Mouse (Mus musculus) erythroblast, adult 5-6 weeks (primary cell): ENCODE measurements around the gene Hba-a1. TPM values are rescaled to one million over a fixed set of nuclear protein-coding genes. Genes with fewer than 3 reads are reported as not detected.
"Not testable (repeated sequence)": the region's sequence is repeated elsewhere in the genome, so short reads cannot be mapped to it uniquely, and the experiment has no call there.

Experiments used
- ATAC-seq: replicated peaks from 2 replicates; pipeline ENCODE4 v1.8.0; 2016; ENCODE audit warnings: moderate number of reproducible peaks, mild to moderate bottlenecking, moderate TSS enrichment, inconsistent platforms; ENCODE audit not compliant: poor library complexity, low FRiP score, severe bottlenecking
- total RNA-seq, 2 experiments: library from RNA; stranded (forward) in 1 of 2; stranded (reverse) in 1 of 2; fragments of 150-400 nt in 1 of 2; fragments of 200-764, 138-1000 nt in 1 of 2; gene quantifications; 2 replicates each; pipeline versions ENCODE4 v1.2.3 to v1.2.4; 2015 to 2017; ENCODE audit warnings: low replicate concordance in 2 of 2

Hba-a1 gene
- total RNA-seq, 2 experiments from 2014 or later = 24,674 to 59,368 TPM

GRCm38 (mm10) chr11:32256566-32256965, 26.7 kb upstream of the Hba-a1 start:
- peak; percentile 5; the same call in 1 of the 2 replicates for ATAC-seq

DNA sequence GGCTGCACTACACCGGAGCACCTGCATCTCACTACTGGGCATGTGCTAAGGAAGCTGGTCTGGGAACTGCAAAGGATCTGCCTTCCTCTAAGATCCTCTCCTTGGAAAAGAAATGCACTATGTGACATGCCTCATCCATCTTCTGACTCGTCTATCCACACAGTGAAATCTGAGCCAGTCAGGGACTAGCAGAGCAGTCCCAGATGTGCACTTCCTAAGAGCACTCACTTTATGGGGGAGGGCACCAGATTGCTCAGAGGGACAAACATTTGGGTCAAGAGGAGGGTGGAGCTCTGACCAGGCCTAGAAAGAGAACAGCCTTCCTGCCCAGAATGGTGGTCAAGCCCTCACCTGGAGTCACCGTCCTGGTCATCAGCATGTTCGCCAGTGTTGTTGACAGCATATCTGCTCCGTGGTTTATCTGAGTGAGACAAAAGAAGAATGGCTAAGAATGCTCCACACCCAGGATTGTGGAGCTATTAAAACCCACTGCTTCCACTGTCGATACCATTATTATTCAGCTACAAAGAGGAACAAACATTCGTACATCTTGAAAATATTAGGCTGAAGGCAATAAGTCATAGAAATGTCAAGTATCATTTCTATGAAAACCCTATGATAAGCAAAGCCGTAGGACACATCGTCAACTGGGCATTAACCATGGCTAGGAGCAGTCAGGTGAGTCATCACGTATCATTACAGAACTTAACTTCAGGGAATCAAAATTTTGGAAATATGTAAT, 20.5 kb upstream of the Hba-a1 start:
- no peak for ATAC-seq

DNA sequence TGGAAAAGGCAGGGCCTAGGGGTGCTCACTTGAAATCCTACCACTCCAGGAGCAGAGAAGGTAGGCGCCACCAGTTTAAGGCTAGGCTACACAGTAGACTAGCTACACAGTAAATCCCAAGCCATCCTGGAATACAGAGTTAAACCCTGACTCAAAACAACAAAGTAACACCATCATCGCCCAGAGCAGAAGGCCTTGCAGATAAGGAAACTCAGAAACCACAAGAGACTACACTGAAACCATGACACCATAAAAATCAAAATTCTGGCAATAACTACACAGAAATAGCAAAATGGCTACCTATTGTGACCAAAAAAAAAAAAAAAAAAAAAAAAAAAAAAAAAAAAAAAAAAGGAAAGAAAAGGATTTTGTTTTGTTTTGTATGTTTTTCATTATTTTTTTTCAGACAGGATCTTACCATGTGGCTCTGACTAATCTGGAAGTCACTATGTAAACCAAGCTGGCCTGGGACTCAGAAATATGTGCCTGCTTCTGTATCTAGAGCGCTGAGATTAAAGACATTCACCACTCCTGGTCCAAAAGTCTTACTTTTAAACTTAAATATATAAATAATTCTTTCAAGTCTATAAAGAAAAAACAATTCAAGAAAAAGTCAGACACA, 18.1 kb upstream of the Hba-a1 start:
- ATAC-seq = peak; percentile 59

DNA sequence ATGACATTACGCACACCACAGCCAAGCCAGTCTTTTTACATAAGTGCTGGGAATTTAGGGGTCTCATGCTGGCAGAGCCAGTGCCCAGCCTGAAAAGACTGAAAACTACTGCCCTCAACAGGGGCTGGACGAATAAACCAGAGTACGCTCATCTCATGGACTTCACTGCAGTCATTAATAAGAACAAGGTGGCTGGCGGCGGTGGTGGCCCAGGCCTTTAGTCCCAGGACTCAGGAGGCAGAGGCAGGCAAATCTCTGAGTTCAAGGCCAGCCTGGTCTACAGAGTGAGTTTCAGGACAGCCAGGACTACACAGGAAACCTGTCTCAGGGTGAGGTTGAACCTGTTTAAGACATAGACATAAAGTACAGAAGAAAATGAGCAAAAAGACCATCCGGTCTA, 17.1 kb upstream of the Hba-a1 start:
- ATAC-seq = no peak

- ATAC-seq = no peak
These were observed 16.5 kb upstream of the Hba-a1 start for GRCm38 (mm10) chr11:32266776-32267175.

DNA sequence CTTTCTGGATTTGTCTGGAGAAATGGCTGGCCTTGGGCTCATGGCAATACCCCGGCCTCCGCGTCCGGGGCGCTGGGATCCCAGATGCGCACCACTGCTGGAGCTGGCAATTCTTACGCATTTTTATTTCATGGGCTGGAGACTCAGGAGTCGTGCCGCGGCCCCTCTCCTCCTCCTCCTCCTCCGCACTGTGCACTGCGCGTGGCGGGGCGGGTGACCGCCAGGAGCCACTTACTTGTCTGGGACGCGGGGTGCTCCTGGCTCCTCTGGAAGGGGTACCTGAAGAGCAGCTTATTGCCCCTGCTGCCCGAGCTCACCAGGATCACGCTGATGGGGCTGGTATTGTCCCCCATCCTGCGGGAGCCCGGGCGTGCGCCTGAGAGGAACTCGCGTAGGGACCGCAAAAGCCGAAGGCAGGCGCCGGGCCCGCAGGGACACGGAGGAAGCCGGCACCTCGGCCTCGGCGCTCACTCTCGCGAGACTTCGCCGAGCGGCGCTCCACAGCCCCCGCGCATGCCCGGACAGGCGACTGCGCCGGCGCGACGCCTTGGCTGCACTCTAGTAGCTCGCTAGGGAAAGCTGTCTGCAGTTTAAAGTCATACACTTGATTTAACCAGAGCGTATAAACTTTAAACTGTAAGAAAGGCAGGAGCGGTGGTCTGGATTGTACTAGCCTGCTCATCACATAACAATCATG, 16.0 kb upstream of the Hba-a1 start, which contains the start of gene Nprl3:
Gene Nprl3, minus strand, starts transcription at position 520 of the 697 bp plus-strand sequence.
- peak; percentile 54 for ATAC-seq

DNA sequence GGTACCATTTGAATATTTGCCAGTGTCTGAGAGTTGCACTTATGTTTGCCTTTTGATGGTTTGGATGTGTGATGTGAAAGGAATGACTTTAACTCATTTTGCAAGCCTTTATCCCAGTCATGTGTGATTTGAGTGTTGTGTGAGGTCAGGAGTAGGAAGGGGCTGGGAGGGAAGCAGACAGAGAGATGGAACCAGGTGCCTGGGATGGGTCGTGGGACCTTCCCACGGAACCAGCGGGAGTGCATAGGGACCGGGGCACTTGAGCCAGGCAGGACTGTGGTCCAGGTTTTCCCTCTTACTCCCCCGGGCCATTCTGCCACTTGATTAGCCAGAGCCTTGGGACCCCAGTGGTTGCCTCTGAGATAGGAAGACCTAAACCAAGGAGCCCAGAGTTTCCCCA, 15.3 kb upstream of the Hba-a1 start:
- peak; percentile 17 for ATAC-seq

DNA sequence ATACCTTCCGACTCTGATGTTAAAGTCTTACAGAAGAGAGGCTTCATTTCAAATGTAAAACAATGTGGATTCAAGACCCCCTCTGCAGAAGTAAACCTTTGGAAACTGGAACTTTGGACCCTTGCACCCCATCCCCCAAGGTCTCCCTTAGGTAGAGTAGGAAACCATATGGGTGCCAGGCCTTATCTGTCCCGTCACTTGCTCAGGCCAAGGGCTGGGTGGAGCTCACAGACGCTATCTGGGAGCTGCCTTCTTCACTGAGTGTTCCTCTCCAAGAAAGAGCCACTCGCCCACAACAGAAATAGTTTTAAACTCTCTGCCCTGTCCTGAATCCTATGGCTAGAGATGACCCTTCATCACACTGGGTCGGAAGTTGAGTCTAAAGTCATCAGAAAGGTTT, 14.4 kb upstream of the Hba-a1 start:
- peak; percentile 66 for ATAC-seq

- ATAC-seq = no peak
These were observed 12.1 kb upstream of the Hba-a1 start for GRCm38 (mm10) chr11:32271178-32271577.

DNA sequence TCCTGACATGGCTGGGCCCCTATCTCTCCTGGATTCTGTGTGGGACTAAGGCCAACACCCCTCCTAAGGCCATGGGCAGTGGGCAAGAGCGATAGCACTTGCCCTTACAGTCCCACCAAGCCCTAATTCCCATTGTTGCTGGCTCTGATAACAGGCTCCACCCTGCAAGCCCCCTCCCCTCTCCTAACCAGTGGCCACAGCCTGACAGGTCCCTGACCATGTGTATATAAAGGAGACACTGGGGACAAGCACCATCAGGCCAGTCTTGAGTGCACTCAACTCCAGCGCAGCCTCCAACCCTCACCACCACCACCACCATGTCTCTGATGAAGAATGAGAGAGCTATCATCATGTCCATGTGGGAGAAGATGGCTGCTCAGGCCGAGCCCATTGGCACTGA, 7.0 kb upstream of the Hba-a1 start, which contains the start of gene Hba-x:
Gene Hba-x, plus strand, starts transcription at position 54 of the 400 bp plus-strand sequence.
- no peak for ATAC-seq

GRCm38 (mm10) chr11:32277736-32278457, 5.4 kb upstream of the Hba-a1 start:
- no peak for ATAC-seq

DNA sequence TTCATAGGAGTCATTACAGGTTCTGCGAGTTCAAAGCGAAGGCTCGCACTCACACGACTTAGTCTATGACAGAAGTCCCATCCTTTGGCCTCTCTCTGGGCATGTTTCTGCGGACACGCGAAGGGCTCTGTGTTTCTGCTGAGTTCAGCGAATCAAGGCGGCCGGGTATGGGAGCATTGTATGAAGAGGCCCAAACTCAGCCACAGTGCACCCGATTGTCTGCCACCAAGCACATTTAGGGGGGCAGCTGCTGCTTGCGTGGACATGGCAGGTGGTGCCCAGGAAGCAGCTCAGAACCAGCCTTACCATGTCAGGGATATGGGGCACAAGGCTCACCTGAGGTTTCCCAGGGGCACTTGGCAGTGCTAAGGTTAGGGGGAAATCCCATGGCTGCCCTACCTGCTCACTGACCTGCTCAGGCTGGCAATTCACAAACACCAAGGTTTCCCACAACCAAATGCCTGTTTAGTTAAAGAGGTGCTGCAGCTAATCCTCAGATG, 4.8 kb upstream of the Hba-a1 start:
- ATAC-seq = no peak

GRCm38 (mm10) chr11:32280646-32281045, 2.7 kb upstream of the Hba-a1 start:
- ATAC-seq = no peak

GRCm38 (mm10) chr11:32281416-32282144, 1.7 kb upstream of the Hba-a1 start:
- ATAC-seq = no peak

- ATAC-seq = peak; percentile 25
These were observed 1.3 kb downstream of the Hba-a1 start for GRCm38 (mm10) chr11:32284582-32284981.

DNA sequence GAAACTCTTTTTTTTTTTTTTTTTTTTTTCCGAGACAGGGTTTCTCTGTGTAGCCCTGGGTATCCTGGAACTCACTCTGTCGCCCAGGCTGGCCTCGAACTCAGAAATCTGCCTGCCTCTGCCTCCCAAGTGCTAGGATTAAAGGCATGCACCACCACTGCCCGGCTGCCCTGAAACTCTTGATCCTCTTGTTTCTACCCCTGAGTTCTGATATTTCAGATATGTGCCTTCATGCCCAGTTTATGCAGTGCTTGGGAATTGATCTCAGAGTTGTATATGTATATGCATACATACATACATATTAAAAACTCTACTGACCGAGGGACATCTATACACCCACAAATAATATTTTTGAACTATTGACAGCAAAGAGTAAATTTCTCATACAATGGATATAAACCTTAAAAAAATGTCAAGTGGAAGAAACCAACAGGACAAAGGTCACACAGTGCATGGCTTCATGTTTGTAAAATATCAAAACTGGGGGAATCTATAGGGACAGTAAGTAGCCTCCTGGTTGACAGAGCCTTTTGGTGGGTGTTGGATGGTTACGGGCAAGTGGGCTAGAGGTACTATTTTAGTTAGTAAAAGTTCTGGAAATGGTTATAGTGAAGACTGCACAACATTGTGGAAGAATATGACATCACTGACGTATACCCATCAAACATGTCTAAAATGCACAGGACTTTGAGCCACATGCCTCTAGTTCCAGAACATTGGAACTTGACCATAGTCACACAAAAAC, 1.9 kb downstream of the Hba-a1 start:
- ATAC-seq = peak; percentile 25

DNA sequence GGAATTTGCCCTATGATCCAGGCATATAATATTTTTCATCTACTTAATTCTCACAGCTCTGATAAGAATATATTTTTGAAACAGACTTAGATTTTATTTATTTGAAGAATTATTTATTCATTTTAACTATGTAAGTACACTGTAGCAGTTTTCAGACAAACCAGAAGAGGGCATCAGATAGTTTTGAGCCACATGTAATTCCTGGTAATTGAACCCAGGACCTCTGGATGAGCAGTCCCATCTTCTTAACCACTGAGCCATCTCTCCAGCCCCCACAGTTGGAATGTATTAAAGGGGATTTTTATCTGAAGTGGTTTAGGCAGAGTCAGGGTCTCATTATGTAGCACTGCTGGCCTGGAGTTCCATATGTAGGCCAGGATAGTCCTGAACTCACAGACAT, 2.6 kb downstream of the Hba-a1 start:
- not testable (repeated sequence) for ATAC-seq

- ATAC-seq = peak; percentile 10
These were observed 3.6 kb downstream of the Hba-a1 start, which contains the start of gene Hbq1b for GRCm38 (mm10) chr11:32286695-32287492. Gene Hbq1b, plus strand, starts transcription at chr11:32286965.
